Mouse (Mus musculus) forebrain, postnatal 0 days (tissue): ENCODE measurements around the gene Oas1d. TPM values are rescaled to one million over a fixed set of nuclear protein-coding genes. Genes with fewer than 3 reads are reported as not detected.
"Not testable (repeated sequence)": the region's sequence is repeated elsewhere in the genome, so short reads cannot be mapped to it uniquely, and the experiment has no call there.

Experiments
- ATAC-seq: fragments of 200-750 bp; cut with Nextera tagmentation; 2 replicates; pipeline ENCODE4 v1.8.0; 2017; ENCODE audit warnings: mild to moderate bottlenecking, moderate library complexity
- DNase-seq: peaks from one replicate; pipeline ENCODE4 v3.0.0-alpha.2; 2015
- H3K27ac ChIP-seq: fragments of 300-500 bp; sonication (generic); 2 replicates; pipeline ENCODE4 v1.5.1; 2014; ENCODE audit warnings: low read depth, mild to moderate bottlenecking, antibody characterized with exemption, low read length, moderate library complexity, mixed read lengths
- H3K27me3 ChIP-seq: fragments of 300-500 bp; sonication (generic); 2 replicates; pipeline ENCODE4 v1.6.1; 2014; ENCODE audit warnings: mild to moderate bottlenecking, low read length, mixed read lengths; ENCODE audit not compliant: insufficient read depth
- H3K36me3 ChIP-seq: fragments of 300-500 bp; sonication (generic); 2 replicates; pipeline ENCODE4 v1.6.1; 2014; ENCODE audit warnings: mild to moderate bottlenecking, moderate library complexity; ENCODE audit not compliant: insufficient read depth
- H3K4me1 ChIP-seq: fragments of 300-500 bp; sonication (generic); 2 replicates; pipeline ENCODE4 v1.6.1; 2014; ENCODE audit warnings: antibody characterized with exemption; ENCODE audit not compliant: insufficient read depth
- H3K4me2 ChIP-seq: fragments of 300-500 bp; sonication (generic); 2 replicates; pipeline ENCODE4 v1.6.1; 2014; ENCODE audit warnings: low read depth, mild to moderate bottlenecking, moderate library complexity
- H3K4me3 ChIP-seq: fragments of 300-500 bp; sonication (generic); 2 replicates; pipeline ENCODE4 v1.5.1; 2014; ENCODE audit warnings: low read depth, low read length, mixed read lengths
- H3K9ac ChIP-seq: fragments of 300-500 bp; sonication (generic); 2 replicates; pipeline ENCODE4 v1.6.1; 2014; ENCODE audit warnings: mild to moderate bottlenecking
- H3K9me3 ChIP-seq: fragments of 300-500 bp; sonication (generic); 2 replicates; pipeline ENCODE4 v1.6.1; 2016; ENCODE audit warnings: low read length
- CTCF ChIP-seq: sonication (generic); IDR thresholded peaks from 2 replicates; pipeline ENCODE4 v1.5.1; 2016; ENCODE audit warnings: antibody characterized with exemption, control low read depth, low read depth
- WGBS: fragments of 180-500 bp; shearing (Covaris S2); extraction: QIAGEN DNeasy Blood & Tissue Kit; methylation state at CpG from one replicate; pipeline ENCODE4 v1.1.7; 2014; 5-methylcytosine and 5-hydroxymethylcytosine counted together
- polyA plus RNA-seq: library from polyadenylated mRNA; unstranded; fragments of >200 nt; fragmentation: Nextera tagmentation; extraction: Ambion mirVana; gene quantifications from 2 replicates; pipeline ENCODE4 v1.2.1, GENCODE M21; 2015
- total RNA-seq: library from RNA; depleted of rRNA; stranded (reverse); fragments of >200 nt; gene quantifications from 2 replicates; pipeline ENCODE4 v1.2.3, GENCODE M21; 2014

Gene Oas1d
- total and polyA plus RNA-seq, 2 experiments from 2014 or later, result 0.41 to 0.48 TPM

GRCm38 (mm10) chr5:120895231-120895900 is 19.0 kb upstream of the Oas1d start:
- Histone ChIP-seq H3K9me3 (0 out of 2 replicates have a peak, but pooled peaks cover 3% of the 10 kb centered on the region), H3K27ac (no peak overlapping the region), H3K27me3 (no peaks in the 10 kb centered on the region), H3K4me1 (no peaks in the 10 kb centered on the region), H3K4me3 (no peak overlapping the region), H3K4me2 (no peak overlapping the region), H3K36me3 (no peaks in the 10 kb centered on the region), H3K9ac (no peak overlapping the region)
- TF ChIP-seq CTCF, result no peak
- no peak for DNase-seq
- WGBS, result 87% methylated on average over 11 of the region's 11 CpGs
- ATAC-seq, result no peak

GRCm38 (mm10) chr5:120898307-120898706 is 16.0 kb upstream of the Oas1d start:
- ATAC-seq, result no peak
- no peak for TF ChIP-seq CTCF
- DNase-seq, result no peak
- Histone ChIP-seq H3K4me2 (no peak overlapping the region), H3K9ac (no peak overlapping the region), H3K27ac (no peak overlapping the region), H3K36me3 (no peaks in the 10 kb centered on the region), H3K27me3 (no peaks in the 10 kb centered on the region), H3K9me3 (0 out of 2 replicates have a peak, but pooled peaks cover 3% of the 10 kb centered on the region), H3K4me1 (no peaks in the 10 kb centered on the region), H3K4me3 (no peak overlapping the region)
- WGBS, result 84% methylated on average over 6 of the region's 6 CpGs

GRCm38 (mm10) chr5:120898726-120899125 is 15.6 kb upstream of the Oas1d start:
- ATAC-seq, result no peak
- no peaks in the 10 kb centered on the region for H3K27me3 ChIP-seq
- no peak overlapping the region for H3K9ac ChIP-seq
- no peaks in the 10 kb centered on the region for H3K36me3 ChIP-seq
- no peak overlapping the region for H3K27ac ChIP-seq
- no peaks in the 10 kb centered on the region for H3K4me1 ChIP-seq
- 0 out of 2 replicates have a peak, but pooled peaks cover 3% of the 10 kb centered on the region for H3K9me3 ChIP-seq
- no peak for DNase-seq
- TF ChIP-seq CTCF, result no peak
- no peak overlapping the region for H3K4me3 ChIP-seq
- H3K4me2 ChIP-seq, result no peak overlapping the region

- WGBS, result 67% methylated on average over 1 of the region's 1 CpGs
Observed at GRCm38 (mm10) chr5:120900666-120901065, 13.7 kb upstream of the Oas1d start.

GRCm38 (mm10) chr5:120902056-120902455 is 12.3 kb upstream of the Oas1d start:
- no peak overlapping the region for H3K27ac ChIP-seq
- no peak overlapping the region for H3K4me2 ChIP-seq
- WGBS, result 95% methylated on average over 5 of the region's 5 CpGs
- H3K9me3 ChIP-seq, result 0 out of 2 replicates have a peak, but pooled peaks cover 3% of the 10 kb centered on the region
- H3K27me3 ChIP-seq, result no peaks in the 10 kb centered on the region
- no peak overlapping the region for H3K4me3 ChIP-seq
- ATAC-seq (no peak), DNase-seq (no peak)
- H3K4me1 ChIP-seq, result no peaks in the 10 kb centered on the region
- no peak overlapping the region for H3K9ac ChIP-seq
- no peak for TF ChIP-seq CTCF
- no peaks in the 10 kb centered on the region for H3K36me3 ChIP-seq

More at GRCm38 (mm10) chr5:120900666-120901065, 13.7 kb upstream of the Oas1d start:
- H3K27me3 ChIP-seq, result no peaks in the 10 kb centered on the region
- 0 out of 2 replicates have a peak, but pooled peaks cover 3% of the 10 kb centered on the region for H3K9me3 ChIP-seq
- no peaks in the 10 kb centered on the region for H3K4me1 ChIP-seq
- no peak for DNase-seq
- H3K4me3 ChIP-seq, result no peak overlapping the region
- no peak overlapping the region for H3K27ac ChIP-seq
- H3K36me3 ChIP-seq, result no peaks in the 10 kb centered on the region
- no peak overlapping the region for H3K9ac ChIP-seq
- TF ChIP-seq CTCF, result no peak
- no peak for ATAC-seq
- H3K4me2 ChIP-seq, result no peak overlapping the region

GRCm38 (mm10) chr5:120906791-120907733 is 7.3 kb upstream of the Oas1d start, which contains the start of gene Oas1a:
TSS of gene Oas1a (minus strand) at chr5:120907521.
- not testable (repeated sequence) for H3K9me3 ChIP-seq, H3K27me3 ChIP-seq, ATAC-seq, H3K4me3 ChIP-seq, H3K27ac ChIP-seq, H3K4me2 ChIP-seq, H3K9ac ChIP-seq, H3K36me3 ChIP-seq, H3K4me1 ChIP-seq, DNase-seq
- 36% methylated on average over 8 of the region's 12 CpGs for WGBS
